Mouse (Mus musculus): ENCODE measurements around the gene Kndc1. TPM values are rescaled to one million over a fixed set of nuclear protein-coding genes. Genes with fewer than 3 reads are reported as not detected.
A peak's percentile ranks its signal among the peaks of the same experiment; 100 is the strongest.

Gene Kndc1
- 0.13 and 0.15 TPM in 2 replicates for polyA plus RNA-seq (2016; fragmentation: Nextera tagmentation; extraction: Ambion mirVana)

- Histone ChIP-seq H3K9me3 (no peaks in the 10 kb centered on the region), H3K4me2 (peak within 1 kb of the TSS; percentile 92), H3K27ac (no peak within 1 kb of the TSS), H3K9ac (replicated peaks) (peak within 1 kb of the TSS; percentile 47; the same call in 1 of the 2 replicates), H3K4me1 (replicated peaks) (0 out of 2 replicates have a peak, but pooled peaks cover 9% of the 10 kb centered on the region), H3K27me3 (peaks cover 82% of the 10 kb centered on the region), H3K36me3 (no peaks in the 10 kb centered on the region), H3K4me3 (replicated peaks) (peak within 1 kb of the TSS; percentile 50)
- WGBS: 2% methylated on average over 50 of the region's 50 CpGs
- peak; percentile 34; the same call in 1 of the 2 replicates for ATAC-seq (ENCODE audit: insufficient number of reproducible peaks, insufficient read depth, low FRiP score, low TSS enrichment, low read depth)
Measured at GRCm38 (mm10) chr7:139894655-139895557, at the start of gene Kndc1. TSS of gene Kndc1 (plus strand) at chr7:139894696.

- H3K4me3 ChIP-seq (replicated peaks): no peak overlapping the region
- H3K27ac ChIP-seq: no peak overlapping the region
- H3K9me3 ChIP-seq: no peaks in the 10 kb centered on the region
- 0 out of 2 replicates have a peak, but pooled peaks cover 7% of the 10 kb centered on the region for H3K27me3 ChIP-seq
- no peak for ATAC-seq (ENCODE audit: insufficient number of reproducible peaks, insufficient read depth, low FRiP score, low TSS enrichment, low read depth)
- 0 out of 2 replicates have a peak, but pooled peaks cover under 1% of the 10 kb centered on the region for H3K4me1 ChIP-seq (replicated peaks)
- no peaks in the 10 kb centered on the region for H3K36me3 ChIP-seq
- no peak overlapping the region for H3K9ac ChIP-seq (replicated peaks)
- WGBS: 82% methylated on average over 2 of the region's 2 CpGs
- H3K4me2 ChIP-seq: no peak overlapping the region
Measured at GRCm38 (mm10) chr7:139845101-139845500, 49.4 kb upstream of the Kndc1 start.

GRCm38 (mm10) chr7:139850152-139850551 is 44.3 kb upstream of the Kndc1 start:
- 16% methylated on average over 6 of the region's 6 CpGs for WGBS
- no peak for ATAC-seq (ENCODE audit: insufficient number of reproducible peaks, insufficient read depth, low FRiP score, low TSS enrichment, low read depth)
- H3K36me3 ChIP-seq: no peaks in the 10 kb centered on the region

GRCm38 (mm10) chr7:139850677-139851076 is 43.8 kb upstream of the Kndc1 start:
- Histone ChIP-seq H3K4me2 (no peak overlapping the region), H3K9ac (replicated peaks) (no peak overlapping the region), H3K27ac (no peak overlapping the region), H3K4me3 (replicated peaks) (no peak overlapping the region), H3K27me3 (0 out of 2 replicates have a peak, but pooled peaks cover 7% of the 10 kb centered on the region), H3K9me3 (no peaks in the 10 kb centered on the region), H3K36me3 (no peaks in the 10 kb centered on the region), H3K4me1 (replicated peaks) (0 out of 2 replicates have a peak, but pooled peaks cover 5% of the 10 kb centered on the region)
- WGBS: 79% methylated on average over 5 of the region's 5 CpGs
- ATAC-seq (ENCODE audit: insufficient number of reproducible peaks, insufficient read depth, low FRiP score, low TSS enrichment, low read depth): no peak

More at GRCm38 (mm10) chr7:139850152-139850551, 44.3 kb upstream of the Kndc1 start:
- 0 out of 2 replicates have a peak, but pooled peaks cover 7% of the 10 kb centered on the region for H3K27me3 ChIP-seq
- H3K9me3 ChIP-seq: no peaks in the 10 kb centered on the region
- H3K4me3 ChIP-seq (replicated peaks): no peak overlapping the region
- H3K4me2 ChIP-seq: no peak overlapping the region
- no peak overlapping the region for H3K9ac ChIP-seq (replicated peaks)
- no peak overlapping the region for H3K27ac ChIP-seq
- 0 out of 2 replicates have a peak, but pooled peaks cover 5% of the 10 kb centered on the region for H3K4me1 ChIP-seq (replicated peaks)

GRCm38 (mm10) chr7:139851098-139851497 is 43.4 kb upstream of the Kndc1 start:
- WGBS: 68% methylated on average over 6 of the region's 6 CpGs

GRCm38 (mm10) chr7:139855261-139855660 is 39.2 kb upstream of the Kndc1 start:
- H3K9ac ChIP-seq (replicated peaks): no peak overlapping the region
- H3K36me3 ChIP-seq: no peaks in the 10 kb centered on the region
- no peak overlapping the region for H3K27ac ChIP-seq
- no peak overlapping the region for H3K4me3 ChIP-seq (replicated peaks)
- WGBS: 77% methylated on average over 11 of the region's 11 CpGs
- no peak overlapping the region for H3K4me2 ChIP-seq
- ATAC-seq (ENCODE audit: insufficient number of reproducible peaks, insufficient read depth, low FRiP score, low TSS enrichment, low read depth): no peak
- H3K27me3 ChIP-seq: no peaks in the 10 kb centered on the region
- H3K9me3 ChIP-seq: no peaks in the 10 kb centered on the region
- 0 out of 2 replicates have a peak, but pooled peaks cover 3% of the 10 kb centered on the region for H3K4me1 ChIP-seq (replicated peaks)

More at GRCm38 (mm10) chr7:139851098-139851497, 43.4 kb upstream of the Kndc1 start:
- H3K27me3 ChIP-seq: 0 out of 2 replicates have a peak, but pooled peaks cover 7% of the 10 kb centered on the region
- no peak for ATAC-seq (ENCODE audit: insufficient number of reproducible peaks, insufficient read depth, low FRiP score, low TSS enrichment, low read depth)
- no peak overlapping the region for H3K9ac ChIP-seq (replicated peaks)
- H3K9me3 ChIP-seq: no peaks in the 10 kb centered on the region
- no peak overlapping the region for H3K27ac ChIP-seq
- H3K36me3 ChIP-seq: no peaks in the 10 kb centered on the region
- no peak overlapping the region for H3K4me3 ChIP-seq (replicated peaks)
- H3K4me1 ChIP-seq (replicated peaks): 0 out of 2 replicates have a peak, but pooled peaks cover 5% of the 10 kb centered on the region
- H3K4me2 ChIP-seq: no peak overlapping the region

- 27% methylated on average over 3 of the region's 3 CpGs for WGBS
- Histone ChIP-seq H3K4me1 (replicated peaks) (no peaks in the 10 kb centered on the region), H3K36me3 (no peaks in the 10 kb centered on the region), H3K4me2 (no peak overlapping the region), H3K9ac (replicated peaks) (no peak overlapping the region), H3K27me3 (peaks cover 3% of the 10 kb centered on the region; the same call in 1 of the 2 replicates), H3K27ac (no peak overlapping the region), H3K9me3 (no peaks in the 10 kb centered on the region), H3K4me3 (replicated peaks) (no peak overlapping the region)
- no peak for ATAC-seq (ENCODE audit: insufficient number of reproducible peaks, insufficient read depth, low FRiP score, low TSS enrichment, low read depth)
Measured at GRCm38 (mm10) chr7:139861411-139861810, 33.1 kb upstream of the Kndc1 start.

- Histone ChIP-seq H3K27ac (no peak overlapping the region), H3K4me1 (replicated peaks) (no peaks in the 10 kb centered on the region), H3K9me3 (no peaks in the 10 kb centered on the region), H3K27me3 (peaks cover 6% of the 10 kb centered on the region), H3K36me3 (no peaks in the 10 kb centered on the region), H3K4me2 (no peak overlapping the region), H3K4me3 (replicated peaks) (no peak overlapping the region), H3K9ac (replicated peaks) (no peak overlapping the region)
- no peak for ATAC-seq (ENCODE audit: insufficient number of reproducible peaks, insufficient read depth, low FRiP score, low TSS enrichment, low read depth)
- WGBS: 72% methylated on average over 2 of the region's 2 CpGs
Measured at GRCm38 (mm10) chr7:139863076-139863475, 31.4 kb upstream of the Kndc1 start.

- ATAC-seq (ENCODE audit: insufficient number of reproducible peaks, insufficient read depth, low FRiP score, low TSS enrichment, low read depth): no peak
- Histone ChIP-seq H3K4me2 (no peak overlapping the region), H3K4me1 (replicated peaks) (no peaks in the 10 kb centered on the region), H3K36me3 (no peaks in the 10 kb centered on the region), H3K9ac (replicated peaks) (no peak overlapping the region), H3K9me3 (no peaks in the 10 kb centered on the region), H3K27me3 (peaks cover 6% of the 10 kb centered on the region), H3K27ac (no peak overlapping the region), H3K4me3 (replicated peaks) (no peak overlapping the region)
- 47% methylated on average over 2 of the region's 2 CpGs for WGBS
Measured at GRCm38 (mm10) chr7:139864253-139864652, 30.2 kb upstream of the Kndc1 start.

- ATAC-seq (ENCODE audit: insufficient number of reproducible peaks, insufficient read depth, low FRiP score, low TSS enrichment, low read depth): no peak
- WGBS: 85% methylated on average over 1 of the region's 1 CpGs
Measured at GRCm38 (mm10) chr7:139864871-139865270, 29.6 kb upstream of the Kndc1 start.

GRCm38 (mm10) chr7:139871014-139871413 is 23.5 kb upstream of the Kndc1 start:
- ATAC-seq (ENCODE audit: insufficient number of reproducible peaks, insufficient read depth, low FRiP score, low TSS enrichment, low read depth): no peak
- 89% methylated on average over 5 of the region's 5 CpGs for WGBS
- peaks cover 6% of the 10 kb centered on the region; the same call in 1 of the 2 replicates for H3K27me3 ChIP-seq
- no peak overlapping the region for H3K27ac ChIP-seq
- no peaks in the 10 kb centered on the region for H3K36me3 ChIP-seq
- no peak overlapping the region for H3K9ac ChIP-seq (replicated peaks)
- H3K4me3 ChIP-seq (replicated peaks): no peak overlapping the region
- no peak overlapping the region for H3K4me2 ChIP-seq
- no peaks in the 10 kb centered on the region for H3K9me3 ChIP-seq
- H3K4me1 ChIP-seq (replicated peaks): no peaks in the 10 kb centered on the region

More at GRCm38 (mm10) chr7:139864871-139865270, 29.6 kb upstream of the Kndc1 start:
- H3K4me1 ChIP-seq (replicated peaks): no peaks in the 10 kb centered on the region
- peaks cover 6% of the 10 kb centered on the region for H3K27me3 ChIP-seq
- no peak overlapping the region for H3K9ac ChIP-seq (replicated peaks)
- no peaks in the 10 kb centered on the region for H3K9me3 ChIP-seq
- no peak overlapping the region for H3K27ac ChIP-seq
- H3K4me3 ChIP-seq (replicated peaks): no peak overlapping the region
- H3K4me2 ChIP-seq: no peak overlapping the region
- no peaks in the 10 kb centered on the region for H3K36me3 ChIP-seq
